Mouse (Mus musculus) cortical plate, adult 2 months (tissue): ENCODE data around the gene Ift140. TPM values are rescaled to one million over a fixed set of nuclear protein-coding genes. Genes with fewer than 3 reads are reported as not detected.
"Not testable (repeated sequence)": the region's sequence is repeated elsewhere in the genome, so short reads cannot be mapped to it uniquely, and the experiment has no call there.

Experiments
- H3K27ac ChIP-seq: fragments of 200-500 bp; 2 replicates; pipeline ENCODE4 v1.5.1; 2012; ENCODE audit warnings: low read length, control low read depth, inconsistent platforms; ENCODE audit not compliant: insufficient read depth
- H3K4me1 ChIP-seq: fragments of 200-500 bp; 2 replicates; pipeline ENCODE4 v1.6.1; 2011; ENCODE audit warnings: low read length; ENCODE audit not compliant: control insufficient read depth, insufficient read depth
- H3K4me3 ChIP-seq: fragments of 200-500 bp; 2 replicates; pipeline ENCODE4 v1.5.1; 2011; ENCODE audit warnings: mild to moderate bottlenecking, low read length, control low read depth; ENCODE audit not compliant: insufficient read depth
- CTCF ChIP-seq: fragments of 200-500 bp; IDR thresholded peaks from 2 replicates; pipeline ENCODE4 v1.5.1; 2011; ENCODE audit warnings: mild to moderate bottlenecking, control low read depth, low read length; ENCODE audit not compliant: insufficient read depth; ENCODE audit errors: extremely low read depth
- POLR2A ChIP-seq: fragments of 200-500 bp; IDR thresholded peaks from 2 replicates; pipeline ENCODE4 v1.6.1; 2011; ENCODE audit warnings: mild to moderate bottlenecking, low read length, control low read depth; ENCODE audit not compliant: insufficient read depth; ENCODE audit errors: extremely low read depth
- polyA plus RNA-seq: library from polyadenylated mRNA; depleted of rRNA; stranded (reverse); fragments of >200 nt; gene quantifications from 2 replicates; pipeline ENCODE4 v1.2.3, GENCODE M21; 2012

Gene Ift140
- polyA plus RNA-seq, 1 experiment = 22.2 TPM

DNA sequence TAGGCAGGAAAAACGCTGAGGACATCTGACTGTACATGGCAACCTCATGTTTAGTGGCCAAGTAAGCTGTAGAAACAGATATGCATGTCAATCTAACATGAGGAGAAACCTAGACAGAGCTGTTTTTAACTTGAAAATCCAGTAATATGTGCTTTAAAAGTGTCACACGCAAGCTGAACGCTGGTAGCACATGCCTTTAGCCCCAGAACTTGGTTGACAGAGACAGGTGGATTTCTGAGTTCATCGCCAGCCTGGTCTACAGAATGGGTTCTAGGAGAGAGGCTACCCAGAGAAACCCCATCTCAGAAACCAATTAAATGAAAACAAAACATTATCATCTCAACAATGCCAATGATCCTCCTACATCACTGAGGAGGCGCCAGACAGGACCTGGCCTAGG lies 95.3 kb downstream of the Ift140 start:
- Histone ChIP-seq H3K27ac (no peak overlapping the region), H3K4me1 (peaks cover 13% of the 10 kb centered on the region; the same call in 1 of the 2 replicates), H3K4me3 (no peak overlapping the region)
- TF ChIP-seq POLR2A = no peak
- TF ChIP-seq CTCF = no peak

DNA sequence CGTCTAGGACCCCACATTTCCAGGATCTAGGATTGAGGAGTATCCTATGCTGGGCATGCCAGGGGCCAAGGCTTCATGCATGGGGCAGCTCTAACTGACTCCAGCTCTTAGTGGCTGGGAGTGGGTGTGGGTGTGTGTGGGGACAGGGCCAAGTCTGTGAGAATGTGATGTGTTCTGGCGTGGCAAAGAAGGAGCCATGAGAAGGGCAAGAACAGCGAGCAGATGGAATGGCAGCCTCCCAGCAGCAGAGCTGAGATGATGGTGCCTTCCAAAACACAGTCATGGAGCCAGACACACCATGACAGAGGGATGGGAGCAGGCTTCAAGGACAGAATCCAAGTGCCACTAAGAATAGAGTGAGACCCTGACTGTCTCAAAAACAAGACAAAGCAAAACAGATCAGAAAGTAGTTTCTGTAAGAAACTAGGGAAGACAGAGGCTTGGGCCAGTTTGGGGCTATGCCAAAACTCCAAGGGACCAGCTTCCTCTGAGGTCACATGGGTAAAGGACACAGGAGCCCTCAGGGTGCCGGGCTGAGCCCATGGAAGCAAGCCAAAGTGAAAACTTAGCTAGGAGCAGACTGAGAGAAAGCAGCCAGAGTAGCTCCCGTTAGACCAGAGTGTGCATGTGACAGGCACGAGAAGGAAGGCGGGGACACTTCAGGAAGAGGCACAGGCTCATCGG lies 96.0 kb downstream of the Ift140 start:
- no peak for TF ChIP-seq CTCF
- TF ChIP-seq POLR2A = no peak
- no peak overlapping the region for H3K4me3 ChIP-seq
- H3K27ac ChIP-seq = no peak overlapping the region
- peaks cover 13% of the 10 kb centered on the region; the same call in 1 of the 2 replicates for H3K4me1 ChIP-seq

GRCm38 (mm10) chr17:25112423-25112810 lies 96.5 kb downstream of the Ift140 start:
- Histone ChIP-seq H3K4me1 (peaks cover 13% of the 10 kb centered on the region; the same call in 1 of the 2 replicates), H3K27ac (no peak overlapping the region), H3K4me3 (no peak overlapping the region)
- TF ChIP-seq POLR2A (no peak), CTCF (no peak)

DNA sequence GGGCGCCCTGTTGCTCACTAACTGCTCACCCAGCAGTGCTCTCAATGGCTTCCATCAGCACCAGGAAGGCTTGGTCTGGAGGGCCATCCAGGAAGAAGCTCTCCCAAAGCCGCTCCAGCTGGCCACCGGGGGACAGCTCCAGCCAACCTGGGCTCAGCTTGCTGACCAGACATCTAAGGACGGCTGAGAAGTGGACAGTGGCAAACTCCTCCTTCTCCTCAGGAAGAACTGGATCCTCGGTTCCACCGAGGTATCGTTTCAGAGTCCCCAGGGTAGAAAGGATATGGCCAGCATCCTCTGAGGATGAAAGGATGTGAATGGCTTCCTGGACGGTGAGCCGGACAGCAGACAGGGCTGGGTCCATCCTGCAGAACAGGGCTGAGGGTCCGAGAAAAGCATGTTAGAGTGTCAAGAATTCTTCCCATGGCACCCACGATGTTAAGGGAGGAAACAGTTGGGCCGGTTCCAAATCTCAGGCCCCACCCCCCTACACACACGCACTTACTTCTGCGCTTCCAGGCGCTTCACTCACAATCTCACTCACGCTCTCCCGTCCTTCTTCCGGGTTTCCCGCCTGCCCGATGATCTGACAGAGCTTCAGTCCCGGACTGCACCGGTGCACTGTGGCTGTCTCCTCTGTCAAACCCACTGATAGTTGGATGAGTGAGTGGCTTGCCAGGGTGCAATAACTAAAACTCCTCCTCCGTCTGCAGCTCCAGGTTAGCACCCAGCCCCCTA lies 99.2 kb downstream of the Ift140 start:
- H3K4me3 ChIP-seq = peak overlapping the region; percentile 38
- TF ChIP-seq CTCF (no peak), POLR2A (no peak)
- H3K4me1 ChIP-seq = peaks cover 13% of the 10 kb centered on the region; the same call in 1 of the 2 replicates
- H3K27ac ChIP-seq = peak overlapping the region; percentile 1; the same call in 1 of the 2 replicates

- H3K27ac ChIP-seq = peak within 1 kb of the TSS; percentile 1; the same call in 1 of the 2 replicates
- TF ChIP-seq CTCF (no peak), POLR2A (peak; percentile 80)
- H3K4me1 ChIP-seq = peaks cover 13% of the 10 kb centered on the region; the same call in 1 of the 2 replicates
- H3K4me3 ChIP-seq = peak within 1 kb of the TSS; percentile 38
Measured at GRCm38 (mm10) chr17:25115664-25116432, 100.0 kb downstream of the Ift140 start, which contains the start of gene Telo2. Gene Telo2 (minus strand): TSS chr17:25115967.

DNA sequence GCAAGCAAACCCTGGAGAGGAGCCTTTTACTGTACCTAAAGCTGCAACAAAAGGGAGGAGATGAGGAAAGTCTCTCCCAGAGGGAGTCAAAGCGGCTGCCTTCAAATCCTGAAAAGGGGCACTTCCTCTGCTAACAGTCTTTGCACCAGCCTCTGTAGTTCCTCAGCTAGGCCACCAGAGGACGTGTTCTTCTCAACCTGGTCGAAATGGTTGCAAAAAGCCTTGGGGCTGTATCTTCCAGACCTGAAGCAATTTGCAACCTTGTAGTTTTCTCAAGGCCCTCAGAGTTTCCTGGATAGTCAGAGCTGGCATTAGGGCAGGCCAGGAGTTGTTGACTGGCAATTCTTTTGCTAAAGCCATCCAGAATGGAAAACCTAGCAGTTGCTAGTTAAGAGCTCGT lies 101.4 kb downstream of the Ift140 start:
- no peak overlapping the region for H3K27ac ChIP-seq
- H3K4me3 ChIP-seq = no peak overlapping the region
- peaks cover 10% of the 10 kb centered on the region; the same call in 1 of the 2 replicates for H3K4me1 ChIP-seq
- TF ChIP-seq CTCF (peak; percentile 46), POLR2A (no peak)

DNA sequence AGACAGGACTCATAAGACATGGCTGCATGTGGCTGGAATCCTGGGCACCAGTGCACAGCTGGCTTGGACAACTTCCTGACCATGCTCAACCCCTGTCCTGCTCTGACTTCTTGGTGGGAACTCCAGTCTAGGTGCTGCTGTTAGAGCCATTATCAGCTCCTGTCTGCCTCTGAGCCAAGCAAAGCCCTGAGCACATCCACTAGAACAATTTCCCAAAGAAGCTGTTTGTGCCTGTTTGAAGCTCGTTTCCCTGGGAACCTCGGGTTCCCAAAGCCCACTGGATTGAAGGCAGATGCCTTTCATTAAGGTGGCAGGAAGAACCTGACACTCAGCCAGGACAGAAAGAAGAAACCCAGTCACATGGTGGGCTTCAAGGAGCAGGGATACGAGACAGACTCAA lies 104.5 kb downstream of the Ift140 start, which contains the start of gene Ptx4:
TSS of gene Ptx4 (plus strand) at position 355 of the 400 bp plus-strand sequence.
- H3K4me1 ChIP-seq = peaks cover 2% of the 10 kb centered on the region; the same call in 1 of the 2 replicates
- no peak within 1 kb of the TSS for H3K27ac ChIP-seq
- H3K4me3 ChIP-seq = no peak within 1 kb of the TSS
- TF ChIP-seq CTCF (no peak), POLR2A (no peak)

GRCm38 (mm10) chr17:25123979-25124378 lies 108.1 kb downstream of the Ift140 start:
- TF ChIP-seq CTCF = no peak
- no peak for TF ChIP-seq POLR2A
- no peaks in the 10 kb centered on the region for H3K4me1 ChIP-seq
- H3K27ac ChIP-seq = no peak overlapping the region
- no peak overlapping the region for H3K4me3 ChIP-seq

DNA sequence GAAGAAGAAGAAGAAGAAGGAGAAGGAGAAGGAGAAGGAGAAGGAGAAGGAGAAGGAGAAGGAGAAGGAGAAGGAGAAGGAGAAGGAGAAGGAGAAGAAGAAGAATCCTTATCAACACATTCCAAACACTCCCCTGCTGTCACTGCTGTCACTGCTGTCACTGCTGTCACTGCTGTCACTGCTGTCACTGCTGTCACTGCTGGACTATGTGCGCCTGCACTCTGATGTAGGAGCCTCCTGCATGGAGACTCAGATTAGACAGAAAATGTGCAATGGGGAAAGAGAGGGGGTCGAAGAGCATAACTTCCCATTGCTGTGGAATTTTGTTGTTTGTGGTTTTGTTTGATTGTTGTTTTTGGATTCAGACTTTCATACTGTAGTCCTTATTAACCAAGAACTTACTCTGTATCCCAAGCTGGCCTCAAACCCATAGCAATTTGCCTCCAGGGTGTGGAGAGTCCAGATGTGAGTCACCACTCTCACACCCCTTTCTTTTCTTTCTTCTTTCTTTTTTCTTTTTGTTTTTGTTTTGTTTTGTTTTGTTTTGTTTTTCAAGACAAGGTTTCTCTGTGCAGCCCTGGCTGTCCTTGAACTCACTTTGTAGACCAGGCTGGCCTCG lies 109.7 kb downstream of the Ift140 start:
- H3K4me1 ChIP-seq, H3K4me3 ChIP-seq, H3K27ac ChIP-seq: not testable (repeated sequence)
